Mouse (Mus musculus): Measurements from ENCODE around the gene Odf4. TPM values are rescaled to one million over a fixed set of nuclear protein-coding genes. Genes with fewer than 3 reads are reported as not detected.

Odf4 gene
- polyA plus RNA-seq, 1 experiment = 1.2 TPM

DNA sequence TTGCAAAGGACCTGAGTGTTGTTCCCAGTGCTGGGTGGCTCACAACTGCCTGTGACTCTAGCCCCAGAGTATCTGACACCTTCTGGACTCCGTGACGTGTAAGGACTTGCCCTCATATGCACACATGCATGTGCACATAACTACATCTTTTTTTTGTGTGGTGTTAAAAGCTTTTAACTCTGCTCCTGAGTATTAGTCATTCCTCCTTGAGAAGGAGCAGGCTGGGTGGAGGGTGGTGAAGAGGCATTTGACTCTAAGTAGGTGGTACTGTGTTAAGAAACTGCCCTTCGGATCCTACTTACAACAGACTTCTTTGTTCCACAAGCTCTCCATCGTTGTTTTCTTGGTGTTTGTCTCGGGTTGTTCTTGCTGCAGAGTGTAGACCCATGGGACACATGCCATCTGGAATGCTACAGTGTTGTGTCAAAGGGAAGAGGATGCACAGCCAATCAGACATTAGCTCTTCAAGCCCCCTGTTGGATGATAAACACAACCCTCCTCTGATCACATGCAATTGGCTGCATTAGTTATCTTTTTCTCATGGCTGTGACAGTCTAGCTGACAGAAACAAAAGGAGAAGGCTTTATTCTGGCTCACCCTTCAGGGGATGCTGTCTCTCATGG lies 7.1 kb upstream of the Odf4 start:
- H3K4me3 ChIP-seq (ENCODE audit: insufficient read depth, low read length) = no peak overlapping the region
- no peak for TF ChIP-seq POLR2A (IDR thresholded peaks at IDR 0.05; ENCODE audit: extremely low read depth, insufficient read depth, low read length)
- no peak for TF ChIP-seq CTCF (IDR thresholded peaks at IDR 0.05; ENCODE audit: extremely low read depth, insufficient read depth, low read length)
- H3K4me1 ChIP-seq (ENCODE audit: control insufficient read depth, insufficient read depth, low read length) = no peaks in the 10 kb centered on the region
- no peak overlapping the region for H3K27ac ChIP-seq (ENCODE audit: insufficient read depth, low read length)

- H3K4me1 ChIP-seq (ENCODE audit: control insufficient read depth, insufficient read depth, low read length) = no peaks in the 10 kb centered on the region
- H3K27ac ChIP-seq (ENCODE audit: insufficient read depth, low read length) = no peak overlapping the region
- TF ChIP-seq POLR2A (IDR thresholded peaks at IDR 0.05; ENCODE audit: extremely low read depth, insufficient read depth, low read length) (no peak), CTCF (IDR thresholded peaks at IDR 0.05; ENCODE audit: extremely low read depth, insufficient read depth, low read length) (no peak)
- no peak overlapping the region for H3K4me3 ChIP-seq (ENCODE audit: insufficient read depth, low read length)
Observed at GRCm38 (mm10) chr11:68929947-68930346, 3.1 kb upstream of the Odf4 start.

DNA sequence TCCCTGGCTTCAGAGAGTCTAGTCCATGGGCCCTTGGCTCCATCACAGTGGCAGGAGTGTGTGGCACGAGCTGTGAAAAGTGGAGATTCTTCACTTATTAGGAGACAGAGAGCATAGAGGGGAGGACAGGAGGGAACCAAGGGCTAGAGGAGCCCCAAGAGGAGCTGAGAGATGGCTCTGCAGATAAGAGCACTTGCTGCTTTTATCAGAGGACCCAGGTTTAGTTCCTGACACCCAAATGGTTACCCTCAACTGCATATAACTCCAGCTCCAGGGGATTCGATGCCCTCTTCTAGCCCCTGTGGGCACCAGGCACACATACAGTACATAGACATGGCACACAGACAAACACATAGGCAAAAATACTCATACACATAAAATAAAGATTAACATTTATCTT lies 2.1 kb downstream of the Odf4 start:
- TF ChIP-seq CTCF (IDR thresholded peaks at IDR 0.05; ENCODE audit: extremely low read depth, insufficient read depth, low read length) (no peak), POLR2A (IDR thresholded peaks at IDR 0.05; ENCODE audit: extremely low read depth, insufficient read depth, low read length) (no peak)
- no peak overlapping the region for H3K4me3 ChIP-seq (ENCODE audit: insufficient read depth, low read length)
- no peaks in the 10 kb centered on the region for H3K4me1 ChIP-seq (ENCODE audit: control insufficient read depth, insufficient read depth, low read length)
- H3K27ac ChIP-seq (ENCODE audit: insufficient read depth, low read length) = no peak overlapping the region

DNA sequence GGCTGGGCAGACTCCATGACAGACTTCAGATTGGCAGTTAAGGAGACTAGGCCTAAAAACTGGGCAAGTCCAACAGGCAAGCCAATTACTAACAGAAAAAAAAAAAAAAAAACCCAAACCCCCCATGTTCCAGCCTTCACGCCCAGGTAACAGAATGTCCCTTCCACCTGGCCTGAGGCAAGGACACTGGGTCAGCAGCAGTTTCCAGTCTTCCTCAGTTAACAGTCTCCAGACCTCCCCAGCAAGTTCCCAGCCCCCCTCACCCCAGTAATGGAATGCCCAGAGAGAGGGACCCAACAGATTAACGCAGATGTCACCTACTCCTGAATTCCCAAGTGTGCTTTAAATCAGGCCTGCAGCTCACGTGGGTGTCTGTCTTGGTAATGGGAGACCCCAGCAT lies 3.7 kb downstream of the Odf4 start:
- no peak for TF ChIP-seq CTCF (IDR thresholded peaks at IDR 0.05; ENCODE audit: extremely low read depth, insufficient read depth, low read length)
- no peak for TF ChIP-seq POLR2A (IDR thresholded peaks at IDR 0.05; ENCODE audit: extremely low read depth, insufficient read depth, low read length)
- no peak overlapping the region for H3K27ac ChIP-seq (ENCODE audit: insufficient read depth, low read length)
- H3K4me3 ChIP-seq (ENCODE audit: insufficient read depth, low read length) = no peak overlapping the region
- H3K4me1 ChIP-seq (ENCODE audit: control insufficient read depth, insufficient read depth, low read length) = no peaks in the 10 kb centered on the region

GRCm38 (mm10) chr11:68914566-68914965 lies 12.3 kb downstream of the Odf4 start:
- no peaks in the 10 kb centered on the region for H3K4me1 ChIP-seq (ENCODE audit: control insufficient read depth, insufficient read depth, low read length)
- TF ChIP-seq POLR2A (IDR thresholded peaks at IDR 0.05; ENCODE audit: extremely low read depth, insufficient read depth, low read length) (no peak), CTCF (IDR thresholded peaks at IDR 0.05; ENCODE audit: extremely low read depth, insufficient read depth, low read length) (no peak)
- H3K4me3 ChIP-seq (ENCODE audit: insufficient read depth, low read length) = no peak overlapping the region
- H3K27ac ChIP-seq (ENCODE audit: insufficient read depth, low read length) = no peak overlapping the region

- Histone ChIP-seq H3K4me1 (ENCODE audit: control insufficient read depth, insufficient read depth, low read length) (no peaks in the 10 kb centered on the region), H3K27ac (ENCODE audit: insufficient read depth, low read length) (no peak overlapping the region), H3K4me3 (ENCODE audit: insufficient read depth, low read length) (no peak overlapping the region)
- no peak for TF ChIP-seq CTCF (IDR thresholded peaks at IDR 0.05; ENCODE audit: extremely low read depth, insufficient read depth, low read length)
- TF ChIP-seq POLR2A (IDR thresholded peaks at IDR 0.05; ENCODE audit: extremely low read depth, insufficient read depth, low read length) = no peak
Observed at GRCm38 (mm10) chr11:68911531-68912177, 15.2 kb downstream of the Odf4 start.

DNA sequence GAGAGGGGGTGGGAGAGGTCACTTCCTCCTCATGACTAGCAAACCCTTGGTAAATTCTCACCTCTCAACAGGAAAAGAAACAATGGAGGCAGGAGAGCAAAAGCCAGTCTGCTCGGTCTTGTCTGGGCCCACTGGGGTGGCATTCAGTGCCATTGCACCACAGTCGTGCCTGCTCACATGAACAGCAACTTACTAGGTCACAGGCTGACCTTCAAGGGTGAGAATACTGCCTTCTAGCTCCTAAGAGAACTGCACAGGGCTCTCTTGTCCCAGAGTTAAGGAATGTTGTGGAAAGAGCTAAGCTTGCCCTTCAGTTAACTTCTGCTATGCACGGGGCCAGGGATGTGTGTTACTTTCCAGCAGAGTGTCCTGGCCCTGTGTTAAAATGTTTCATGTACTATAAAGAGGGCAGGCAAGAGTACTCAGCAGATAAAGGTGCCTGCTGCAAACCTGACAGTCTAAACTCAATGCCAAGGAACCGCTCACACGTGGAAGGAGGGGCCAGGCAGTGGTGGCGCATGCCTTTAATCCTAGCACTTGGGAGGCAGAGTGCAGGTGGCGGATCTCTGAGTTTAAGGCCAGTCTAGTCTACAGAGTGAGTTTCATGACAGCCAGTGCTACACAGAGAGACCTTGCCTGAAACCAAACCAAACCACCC lies 17.9 kb downstream of the Odf4 start:
- TF ChIP-seq POLR2A (IDR thresholded peaks at IDR 0.05; ENCODE audit: extremely low read depth, insufficient read depth, low read length) (no peak), CTCF (IDR thresholded peaks at IDR 0.05; ENCODE audit: extremely low read depth, insufficient read depth, low read length) (no peak)
- Histone ChIP-seq H3K4me3 (ENCODE audit: insufficient read depth, low read length) (no peak overlapping the region), H3K27ac (ENCODE audit: insufficient read depth, low read length) (no peak overlapping the region), H3K4me1 (ENCODE audit: control insufficient read depth, insufficient read depth, low read length) (no peaks in the 10 kb centered on the region)

GRCm38 (mm10) chr11:68907251-68907650 lies 19.6 kb downstream of the Odf4 start:
- Histone ChIP-seq H3K27ac (ENCODE audit: insufficient read depth, low read length) (no peak overlapping the region), H3K4me3 (ENCODE audit: insufficient read depth, low read length) (no peak overlapping the region), H3K4me1 (ENCODE audit: control insufficient read depth, insufficient read depth, low read length) (no peaks in the 10 kb centered on the region)
- TF ChIP-seq CTCF (IDR thresholded peaks at IDR 0.05; ENCODE audit: extremely low read depth, insufficient read depth, low read length) (no peak), POLR2A (IDR thresholded peaks at IDR 0.05; ENCODE audit: extremely low read depth, insufficient read depth, low read length) (no peak)

DNA sequence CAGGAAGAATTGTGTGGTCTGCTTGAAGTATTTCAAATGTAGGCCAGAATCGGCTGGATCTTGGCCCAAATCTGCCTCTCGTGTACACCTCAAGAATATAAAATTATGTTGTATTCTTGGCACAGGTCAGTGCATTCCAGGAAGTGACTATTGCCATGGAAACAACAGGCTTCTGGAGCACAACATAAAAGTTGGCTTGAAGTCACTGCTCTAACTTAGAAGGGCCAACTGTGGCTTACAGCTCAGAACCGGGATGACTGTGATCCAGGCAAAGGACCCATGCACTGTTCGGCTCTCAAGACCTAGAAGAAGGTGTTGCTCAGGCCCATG lies 20.5 kb downstream of the Odf4 start:
- Histone ChIP-seq H3K4me1 (ENCODE audit: control insufficient read depth, insufficient read depth, low read length) (no peaks in the 10 kb centered on the region), H3K4me3 (ENCODE audit: insufficient read depth, low read length) (no peak overlapping the region), H3K27ac (ENCODE audit: insufficient read depth, low read length) (no peak overlapping the region)
- TF ChIP-seq POLR2A (IDR thresholded peaks at IDR 0.05; ENCODE audit: extremely low read depth, insufficient read depth, low read length) = no peak
- TF ChIP-seq CTCF (IDR thresholded peaks at IDR 0.05; ENCODE audit: extremely low read depth, insufficient read depth, low read length) = no peak
